Mouse (Mus musculus) spleen, adult 2 months (tissue): ENCODE data around the gene Ube3c. TPM values are rescaled to one million over a fixed set of nuclear protein-coding genes. Genes with fewer than 3 reads are reported as not detected.
A peak's percentile ranks its signal among the peaks of the same experiment; 100 is the strongest.

Experiments used
- DNase-seq, 2 experiments: peaks; one replicate each; pipeline versions ENCODE4 v3.0.0 to v3.0.0-alpha.2; 2012 to 2021; ENCODE audit warnings: low spot score in 2 of 2, low read depth in 1 of 2
- H3K27ac ChIP-seq: fragments of 200-500 bp; 2 replicates; pipeline ENCODE4 v1.5.1; 2012; ENCODE audit warnings: low read length, inconsistent platforms; ENCODE audit not compliant: insufficient read depth
- H3K27me3 ChIP-seq: fragments of 200-500 bp; 2 replicates; pipeline ENCODE4 v1.6.1; 2012; ENCODE audit warnings: mild to moderate bottlenecking, moderate library complexity, low read length, inconsistent platforms; ENCODE audit not compliant: control insufficient read depth, insufficient read depth
- H3K36me3 ChIP-seq: fragments of 200-500 bp; 2 replicates; pipeline ENCODE4 v1.6.1; 2012; ENCODE audit warnings: mild to moderate bottlenecking, low read length, inconsistent platforms; ENCODE audit not compliant: control insufficient read depth, insufficient read depth
- H3K4me1 ChIP-seq: fragments of 200-500 bp; 2 replicates; pipeline ENCODE4 v1.6.1; 2011; ENCODE audit warnings: inconsistent platforms; ENCODE audit not compliant: control insufficient read depth, insufficient read depth, insufficient read length
- H3K4me3 ChIP-seq: fragments of 200-500 bp; 2 replicates; pipeline ENCODE4 v1.5.1; 2011; ENCODE audit warnings: mild to moderate bottlenecking, inconsistent platforms; ENCODE audit not compliant: insufficient read depth, insufficient read length; ENCODE audit errors: extremely low read depth
- CTCF ChIP-seq: fragments of 200-500 bp; IDR thresholded peaks from 2 replicates; pipeline ENCODE4 v1.5.1; 2011; ENCODE audit warnings: mild to moderate bottlenecking, inconsistent platforms; ENCODE audit not compliant: insufficient read depth, insufficient read length, insufficient replicate concordance; ENCODE audit errors: extremely low read depth
- POLR2A ChIP-seq: fragments of 200-500 bp; IDR thresholded peaks from 2 replicates; pipeline ENCODE4 v1.6.1; 2011; ENCODE audit warnings: low read depth, low read length, inconsistent platforms
- WGBS: fragments of 180-500 bp; shearing (Covaris S2); methylation state at CpG from one replicate; pipeline ENCODE4 v1.1.7; 2018; 5-methylcytosine and 5-hydroxymethylcytosine counted together
- polyA plus RNA-seq: library from polyadenylated mRNA; depleted of rRNA; stranded (reverse); fragments of >200 nt; gene quantifications from 2 replicates; pipeline ENCODE4 v1.2.3, GENCODE M21; 2012

Gene Ube3c
- polyA plus RNA-seq, 1 experiment: 5.8 TPM

DNA sequence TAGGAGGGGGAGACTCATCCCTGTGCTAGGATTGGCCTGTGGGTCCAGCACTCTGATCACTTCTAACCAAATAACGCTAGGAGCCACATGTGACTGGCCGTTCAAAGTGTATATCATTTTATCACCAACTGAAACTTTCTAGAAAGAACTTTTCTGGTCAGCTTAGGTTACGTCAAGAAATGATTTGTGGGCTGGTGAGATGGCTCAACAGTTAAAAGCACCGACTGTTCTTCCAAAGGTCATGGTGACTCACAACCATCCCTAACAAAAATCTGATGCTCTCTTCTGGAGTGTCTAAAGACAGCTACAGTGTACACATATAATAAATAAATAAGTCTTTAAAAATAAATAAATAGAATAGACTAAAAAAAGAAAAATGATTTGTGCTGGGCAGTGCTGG lies 103.5 kb downstream of the Ube3c start:
- Histone ChIP-seq H3K27ac (no peak overlapping the region), H3K36me3 (peaks cover 31% of the 10 kb centered on the region), H3K27me3 (no peaks in the 10 kb centered on the region)

GRCm38 (mm10) chr5:29674305-29674704 lies 105.3 kb downstream of the Ube3c start:
- H3K4me1 ChIP-seq: no peaks in the 10 kb centered on the region
- TF ChIP-seq CTCF (no peak), POLR2A (no peak)
- no peaks in the 10 kb centered on the region for H3K27me3 ChIP-seq
- DNase-seq: no peak
- no peak overlapping the region for H3K27ac ChIP-seq
- peaks cover 22% of the 10 kb centered on the region for H3K36me3 ChIP-seq
- no peak overlapping the region for H3K4me3 ChIP-seq
- 96% methylated on average over 4 of the region's 4 CpGs for WGBS

More for the DNA sequence above, 103.5 kb downstream of the Ube3c start:
- Histone ChIP-seq H3K4me3 (no peak overlapping the region), H3K4me1 (no peaks in the 10 kb centered on the region)
- no peak for DNase-seq
- TF ChIP-seq CTCF (no peak), POLR2A (no peak)
- WGBS: 96% methylated on average over 4 of the region's 4 CpGs

DNA sequence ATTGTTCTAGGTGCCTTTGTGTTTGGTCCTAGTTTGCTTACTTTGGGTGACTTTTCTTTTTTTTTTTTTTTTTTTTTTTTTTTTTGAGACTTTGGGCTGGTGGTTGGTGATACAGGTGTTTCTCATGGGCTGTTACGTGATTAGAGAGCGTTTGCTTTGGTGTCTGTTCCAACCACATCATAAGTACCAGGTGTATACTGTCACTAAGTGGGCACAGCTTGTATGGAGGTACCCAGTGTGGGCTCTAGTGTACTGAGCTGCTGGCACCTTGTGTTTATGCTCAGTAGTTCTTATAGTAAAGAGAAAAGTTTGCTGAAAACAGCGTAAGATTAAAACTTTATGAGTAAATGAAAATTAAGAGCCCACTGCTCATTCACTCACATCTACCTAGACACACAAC lies 107.4 kb downstream of the Ube3c start:
- Histone ChIP-seq H3K27ac (no peak overlapping the region), H3K36me3 (peaks cover 16% of the 10 kb centered on the region), H3K4me1 (no peaks in the 10 kb centered on the region), H3K27me3 (no peaks in the 10 kb centered on the region), H3K4me3 (no peak overlapping the region)
- DNase-seq: no peak
- no peak for TF ChIP-seq CTCF
- no peak for TF ChIP-seq POLR2A
- 85% methylated on average over 3 of the region's 3 CpGs for WGBS

GRCm38 (mm10) chr5:29685085-29685484 lies 116.0 kb downstream of the Ube3c start:
- Histone ChIP-seq H3K27ac (no peak overlapping the region), H3K4me1 (no peaks in the 10 kb centered on the region), H3K4me3 (no peak overlapping the region), H3K27me3 (no peaks in the 10 kb centered on the region), H3K36me3 (no peaks in the 10 kb centered on the region; the same call in 1 of the 2 replicates)
- 83% methylated on average over 4 of the region's 4 CpGs for WGBS
- TF ChIP-seq CTCF: no peak
- no peak for TF ChIP-seq POLR2A
- no peak for DNase-seq

- TF ChIP-seq CTCF (peak; percentile 32; the same call in 1 of the 2 replicates), POLR2A (no peak)
- H3K27me3 ChIP-seq: no peaks in the 10 kb centered on the region
- no peak overlapping the region for H3K27ac ChIP-seq
- H3K4me3 ChIP-seq: no peak overlapping the region
- no peaks in the 10 kb centered on the region for H3K36me3 ChIP-seq
- DNase-seq: peak in 1 of 2 experiments; percentile 7
- 71% methylated on average over 3 of the region's 3 CpGs for WGBS
- no peaks in the 10 kb centered on the region for H3K4me1 ChIP-seq
These were observed 118.6 kb downstream of the Ube3c start for GRCm38 (mm10) chr5:29687671-29688070.

DNA sequence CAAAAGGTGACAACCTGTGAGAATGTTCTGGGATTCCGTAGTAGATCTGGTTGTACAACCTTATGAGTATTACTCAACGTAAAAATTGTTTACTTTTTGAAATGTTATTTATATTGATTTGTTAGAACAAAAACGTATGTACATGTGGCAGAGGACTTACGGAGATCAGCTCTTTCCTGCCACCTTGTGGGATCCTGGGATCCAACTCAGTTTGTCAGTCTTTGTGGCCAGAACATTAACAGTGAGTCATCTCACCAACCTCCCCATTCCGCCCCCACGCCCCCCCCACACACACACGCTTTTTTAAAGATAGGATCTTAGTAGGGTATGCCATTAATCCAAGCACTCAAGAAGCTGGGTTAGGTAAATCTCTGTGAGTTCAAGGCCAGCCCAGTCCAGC lies 119.3 kb downstream of the Ube3c start:
- 77% methylated on average over 7 of the region's 7 CpGs for WGBS
- H3K27ac ChIP-seq: no peak overlapping the region
- no peaks in the 10 kb centered on the region for H3K36me3 ChIP-seq
- no peak overlapping the region for H3K4me3 ChIP-seq
- DNase-seq: no peak
- no peaks in the 10 kb centered on the region for H3K4me1 ChIP-seq
- no peak for TF ChIP-seq POLR2A
- no peak for TF ChIP-seq CTCF
- H3K27me3 ChIP-seq: no peaks in the 10 kb centered on the region

- WGBS: 89% methylated on average over 4 of the region's 4 CpGs
- H3K36me3 ChIP-seq: no peaks in the 10 kb centered on the region
- no peaks in the 10 kb centered on the region for H3K27me3 ChIP-seq
- H3K4me3 ChIP-seq: no peak overlapping the region
- H3K4me1 ChIP-seq: no peaks in the 10 kb centered on the region
- H3K27ac ChIP-seq: no peak overlapping the region
- DNase-seq: no peak
- TF ChIP-seq POLR2A (no peak), CTCF (no peak)
These were observed 129.5 kb downstream of the Ube3c start for GRCm38 (mm10) chr5:29698493-29698892.
